Mouse (Mus musculus) midbrain, postnatal 0 days (tissue): Measurements from ENCODE around the gene Hs3st5. TPM values are rescaled to one million over a fixed set of nuclear protein-coding genes. Genes with fewer than 3 reads are reported as not detected.
"Not testable (repeated sequence)": the region's sequence is repeated elsewhere in the genome, so short reads cannot be mapped to it uniquely, and the experiment has no call there.

ENCODE experiments used
- ATAC-seq: fragments of 200-750 bp; cut with Nextera tagmentation; 2 replicates; pipeline ENCODE4 v1.8.0; 2017; ENCODE audit warnings: moderate number of reproducible peaks, mild to moderate bottlenecking, moderate TSS enrichment, moderate library complexity; ENCODE audit not compliant: low FRiP score
- DNase-seq: peaks from one replicate; pipeline ENCODE4 v3.0.0-alpha.2; 2015; ENCODE audit warnings: low spot score
- H3K27ac ChIP-seq: fragments of 300-500 bp; sonication (generic); 2 replicates; pipeline ENCODE4 v1.5.1; 2014; ENCODE audit warnings: low read depth, mild to moderate bottlenecking, low read length, mixed read lengths
- H3K27me3 ChIP-seq: fragments of 300-500 bp; sonication (generic); 2 replicates; pipeline ENCODE4 v1.6.1; 2014; ENCODE audit warnings: low read length, control low read depth, mixed read lengths; ENCODE audit not compliant: insufficient read depth
- H3K36me3 ChIP-seq: fragments of 300-500 bp; sonication (generic); 2 replicates; pipeline ENCODE4 v1.6.1; 2014; ENCODE audit warnings: low read length, control low read depth, mixed read lengths; ENCODE audit not compliant: insufficient read depth
- H3K4me1 ChIP-seq: fragments of 300-500 bp; sonication (generic); 2 replicates; pipeline ENCODE4 v1.6.1; 2014; ENCODE audit warnings: mild to moderate bottlenecking, control low read depth, antibody characterized with exemption, low read length, mixed read lengths; ENCODE audit not compliant: insufficient read depth
- H3K4me2 ChIP-seq: fragments of 300-500 bp; sonication (generic); 2 replicates; pipeline ENCODE4 v1.6.1; 2014; ENCODE audit warnings: low read depth, mild to moderate bottlenecking, low read length, mixed read lengths; ENCODE audit not compliant: poor library complexity, severe bottlenecking
- H3K4me3 ChIP-seq: fragments of 300-500 bp; sonication (generic); 2 replicates; pipeline ENCODE4 v1.5.1; 2014; ENCODE audit warnings: low read depth, mild to moderate bottlenecking, low read length, moderate library complexity
- H3K9ac ChIP-seq: fragments of 300-500 bp; sonication (generic); replicated peaks from 2 replicates; pipeline ENCODE4 v1.6.1; 2014; ENCODE audit warnings: mild to moderate bottlenecking, low read length, moderate library complexity, mixed read lengths; ENCODE audit not compliant: poor library complexity, severe bottlenecking
- H3K9me3 ChIP-seq: fragments of 300-500 bp; sonication (generic); 2 replicates; pipeline ENCODE4 v1.6.1; 2016; ENCODE audit warnings: low read length, control low read depth
- CTCF ChIP-seq: IDR thresholded peaks from 2 replicates; pipeline ENCODE4 v1.5.1; 2016; ENCODE audit warnings: antibody characterized with exemption, mild to moderate bottlenecking
- WGBS: fragments of 180-500 bp; shearing (Covaris S2); extraction: QIAGEN DNeasy Blood & Tissue Kit; methylation state at CpG from one replicate; pipeline ENCODE4 v1.1.7; 2014; 5-methylcytosine and 5-hydroxymethylcytosine counted together
- polyA plus RNA-seq: library from polyadenylated mRNA; unstranded; fragments of >200 nt; fragmentation: Nextera tagmentation; extraction: Ambion mirVana; gene quantifications from 2 replicates; pipeline ENCODE4 v1.2.1, GENCODE M21; 2015
- total RNA-seq: library from RNA; depleted of rRNA; stranded (reverse); fragments of >200 nt; gene quantifications from 2 replicates; pipeline ENCODE4 v1.2.3, GENCODE M21; 2014

The Hs3st5 gene
- total and polyA plus RNA-seq, 2 experiments from 2014 or later, result 23.5 to 46.7 TPM

- TF ChIP-seq CTCF, result no peak
- peak overlapping the region; percentile 85 for H3K4me2 ChIP-seq
- H3K4me3 ChIP-seq, result peak overlapping the region; percentile 84
- H3K27me3 ChIP-seq, result no peaks in the 10 kb centered on the region
- no peaks in the 10 kb centered on the region for H3K36me3 ChIP-seq
- no peak overlapping the region for H3K27ac ChIP-seq
- H3K9me3 ChIP-seq, result no peaks in the 10 kb centered on the region
- ATAC-seq, result no peak
- WGBS, result under 1% methylated on average over 18 of the region's 18 CpGs
- peak overlapping the region; percentile 75 for H3K9ac ChIP-seq
- H3K4me1 ChIP-seq, result no peaks in the 10 kb centered on the region
- peak; percentile 42 for DNase-seq
Observed at GRCm38 (mm10) chr10:36507991-36508546, 1.5 kb downstream of the Hs3st5 start.

- TF ChIP-seq CTCF, result no peak
- Histone ChIP-seq H3K9me3 (no peaks in the 10 kb centered on the region), H3K36me3 (no peaks in the 10 kb centered on the region), H3K27me3 (no peaks in the 10 kb centered on the region), H3K27ac (no peak overlapping the region), H3K9ac (no peak overlapping the region), H3K4me3 (peak overlapping the region; percentile 84), H3K4me2 (peak overlapping the region; percentile 85), H3K4me1 (no peaks in the 10 kb centered on the region)
- no peak for ATAC-seq
- no peak for DNase-seq
- WGBS, result 42% methylated on average over 4 of the region's 4 CpGs
Observed at GRCm38 (mm10) chr10:36509477-36509876, 2.9 kb downstream of the Hs3st5 start.

- Histone ChIP-seq H3K36me3 (no peaks in the 10 kb centered on the region), H3K9ac (no peak overlapping the region), H3K27ac (no peak overlapping the region), H3K4me3 (no peak overlapping the region), H3K27me3 (no peaks in the 10 kb centered on the region), H3K9me3 (no peaks in the 10 kb centered on the region), H3K4me2 (no peak overlapping the region), H3K4me1 (no peaks in the 10 kb centered on the region)
- DNase-seq (no peak), ATAC-seq (no peak)
- no peak for TF ChIP-seq CTCF
Observed at GRCm38 (mm10) chr10:36523881-36524280, 17.3 kb downstream of the Hs3st5 start.

DNA sequence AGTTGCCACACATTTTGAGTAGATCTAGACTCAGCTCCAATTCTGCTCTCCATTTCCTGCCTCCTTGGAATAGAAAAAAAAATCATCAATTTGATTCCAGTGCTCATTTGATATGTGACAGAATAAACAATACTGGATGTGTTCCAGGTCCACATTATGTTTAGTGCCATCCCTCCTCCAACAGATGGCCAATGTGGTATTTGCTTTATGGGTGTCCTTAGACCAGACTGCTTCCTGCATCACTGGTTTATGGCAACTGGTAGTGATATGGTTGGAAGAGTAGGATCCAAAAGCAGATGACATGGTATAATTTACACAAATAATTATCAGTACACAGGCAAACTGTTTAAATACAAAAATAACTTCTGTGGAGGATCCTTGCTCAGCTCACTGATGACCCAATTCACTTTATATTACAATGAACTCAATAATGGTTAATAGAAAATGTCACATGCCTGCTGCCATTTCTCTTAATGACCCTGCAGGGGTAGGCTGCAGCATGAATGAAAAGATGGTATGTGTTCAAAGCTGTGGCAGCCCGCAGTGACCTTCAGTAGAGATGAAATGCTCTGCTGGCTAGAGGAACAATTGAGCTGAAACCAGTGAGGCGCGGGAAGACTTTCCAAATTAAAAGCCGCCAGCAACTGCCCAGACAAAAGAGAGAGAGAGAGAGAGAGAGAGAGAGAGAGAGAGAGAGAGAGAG lies 27.2 kb downstream of the Hs3st5 start:
- H3K9me3 ChIP-seq, result no peaks in the 10 kb centered on the region
- no peak for TF ChIP-seq CTCF
- no peaks in the 10 kb centered on the region for H3K27me3 ChIP-seq
- no peaks in the 10 kb centered on the region for H3K4me1 ChIP-seq
- peak; percentile 81 for DNase-seq
- no peak overlapping the region for H3K9ac ChIP-seq
- H3K4me3 ChIP-seq, result no peak overlapping the region
- WGBS, result 23% methylated on average over 4 of the region's 4 CpGs
- H3K4me2 ChIP-seq, result no peak overlapping the region
- peak; percentile 27; the same call in 1 of the 2 replicates for ATAC-seq
- no peak overlapping the region for H3K27ac ChIP-seq
- H3K36me3 ChIP-seq, result no peaks in the 10 kb centered on the region

DNA sequence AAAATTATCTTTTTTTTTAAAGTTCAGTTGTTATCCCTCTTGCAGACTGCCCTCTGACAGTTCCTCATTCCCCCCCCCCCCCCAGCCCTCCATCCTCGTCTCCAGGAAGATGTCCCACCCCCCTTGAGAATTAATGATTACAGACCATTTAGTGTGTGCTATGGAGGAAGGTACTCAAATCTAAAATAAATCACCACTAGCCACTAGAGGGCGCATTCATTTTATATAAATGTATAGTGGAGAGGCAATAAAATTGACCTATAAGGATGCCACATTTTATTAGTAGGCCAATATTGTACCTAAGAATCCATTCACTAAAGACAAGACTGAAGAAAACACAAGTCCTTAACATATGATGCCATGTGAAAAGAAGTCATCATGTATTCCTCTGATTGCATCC lies 40.0 kb downstream of the Hs3st5 start:
- peak; percentile 48 for DNase-seq
- Histone ChIP-seq H3K4me1 (no peaks in the 10 kb centered on the region), H3K27ac (no peak overlapping the region), H3K9me3 (no peaks in the 10 kb centered on the region), H3K4me2 (no peak overlapping the region), H3K36me3 (no peaks in the 10 kb centered on the region), H3K9ac (no peak overlapping the region), H3K27me3 (no peaks in the 10 kb centered on the region), H3K4me3 (no peak overlapping the region)
- TF ChIP-seq CTCF, result peak; percentile 56
- ATAC-seq, result no peak
- WGBS, result 24% methylated on average over 2 of the region's 2 CpGs

GRCm38 (mm10) chr10:36547713-36548112 lies 41.1 kb downstream of the Hs3st5 start:
- H3K36me3 ChIP-seq, H3K9ac ChIP-seq, H3K4me3 ChIP-seq, DNase-seq, ATAC-seq, H3K4me1 ChIP-seq, H3K27me3 ChIP-seq, H3K9me3 ChIP-seq, H3K4me2 ChIP-seq, H3K27ac ChIP-seq: not testable (repeated sequence)
- WGBS, result 79% methylated on average over 1 of the region's 1 CpGs
